Mouse (Mus musculus) B cell, adult 2 months (primary cell): Measurements from ENCODE around the gene Asb16.

Experiments used
- DNase-seq, 2 experiments: peaks; one replicate each; pipeline ENCODE4 v3.0.0; 2022

The Asb16 gene

GRCm38 (mm10) chr11:102288027-102288804 is 19.7 kb downstream of the Asb16 start:
- DNase-seq = no peak

GRCm38 (mm10) chr11:102288913-102289312 is 20.4 kb downstream of the Asb16 start:
- no peak for DNase-seq

GRCm38 (mm10) chr11:102289511-102290100 is 21.1 kb downstream of the Asb16 start:
- no peak for DNase-seq

- no peak for DNase-seq
Observed at GRCm38 (mm10) chr11:102290141-102290540, 21.6 kb downstream of the Asb16 start.

DNA sequence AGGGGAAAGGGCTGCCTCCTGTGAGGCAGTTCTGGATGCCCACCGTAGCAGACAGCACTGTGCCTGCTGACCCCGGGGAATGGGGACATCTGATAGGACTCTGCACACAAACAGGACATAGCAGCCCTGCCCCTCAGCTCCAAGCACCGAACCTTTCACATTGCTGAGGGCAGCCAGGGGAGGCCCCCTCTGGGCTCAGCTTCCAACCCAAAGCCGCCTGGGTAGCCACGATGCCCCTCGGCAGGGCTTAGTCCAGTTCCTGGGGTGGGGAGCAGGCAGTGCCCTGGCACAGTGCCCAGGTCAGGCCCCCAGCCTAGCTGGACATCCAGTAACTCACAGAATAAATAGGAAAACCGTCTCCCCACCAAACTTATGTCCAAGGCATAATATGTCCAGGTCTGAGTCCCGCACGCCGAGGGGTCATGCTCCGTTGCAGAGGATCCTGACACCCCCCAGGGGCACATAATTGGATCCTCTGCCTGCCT is 22.6 kb downstream of the Asb16 start:
- DNase-seq = no peak

DNA sequence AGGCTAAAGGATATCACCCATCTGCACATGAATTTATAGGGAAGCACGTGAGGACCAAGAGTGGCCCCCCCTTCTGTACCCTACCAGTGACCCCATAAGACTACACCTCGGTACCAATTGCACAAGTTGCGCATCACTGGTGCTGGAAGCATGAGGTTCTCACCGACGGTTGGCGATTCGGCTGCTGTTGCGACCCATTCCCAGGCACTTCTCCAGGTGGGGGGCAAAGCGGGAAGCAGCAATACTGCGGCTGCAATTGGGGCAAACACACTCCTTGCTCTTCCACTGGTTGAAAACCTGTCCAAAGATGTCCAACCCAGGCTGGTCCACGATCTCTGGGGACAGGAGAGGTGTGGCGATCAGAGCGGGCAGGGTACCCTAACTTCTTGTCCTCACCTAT is 25.4 kb downstream of the Asb16 start:
- no peak for DNase-seq

DNA sequence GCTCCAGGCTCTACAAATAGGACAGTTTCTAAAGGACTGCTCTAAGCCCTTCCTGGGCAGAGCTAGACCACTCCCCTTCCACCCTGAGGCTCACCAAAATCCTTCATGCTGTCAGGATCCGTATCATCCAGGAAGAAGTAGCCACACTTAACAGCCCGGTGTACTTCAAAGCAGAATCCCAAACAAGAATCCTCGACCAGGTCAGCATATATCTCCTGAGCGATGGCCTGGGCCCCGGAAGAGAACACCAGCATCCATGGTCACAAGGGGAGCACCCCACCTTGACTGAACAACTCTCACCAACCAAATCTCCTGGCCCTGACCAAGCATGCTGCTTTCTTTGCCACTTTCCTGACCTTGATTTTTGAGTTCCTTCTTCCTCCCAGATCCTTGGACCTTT is 25.9 kb downstream of the Asb16 start:
- no peak for DNase-seq

- no peak for DNase-seq
Observed at GRCm38 (mm10) chr11:102294887-102295597, 26.5 kb downstream of the Asb16 start.

- DNase-seq = peak; percentile 66 to 67
Observed at GRCm38 (mm10) chr11:102295598-102296471, 27.3 kb downstream of the Asb16 start.

- DNase-seq = peak; percentile 97
Observed at GRCm38 (mm10) chr11:102296491-102297472, 28.2 kb downstream of the Asb16 start, which contains the start of gene Atxn7l3. Gene Atxn7l3, minus strand, starts transcription at chr11:102296631.

GRCm38 (mm10) chr11:102297577-102298556 is 29.3 kb downstream of the Asb16 start:
- peak in 1 of 2 experiments; percentile 31 for DNase-seq

- DNase-seq = peak; percentile 81 to 84
Observed at GRCm38 (mm10) chr11:102299839-102300238, 31.3 kb downstream of the Asb16 start.

DNA sequence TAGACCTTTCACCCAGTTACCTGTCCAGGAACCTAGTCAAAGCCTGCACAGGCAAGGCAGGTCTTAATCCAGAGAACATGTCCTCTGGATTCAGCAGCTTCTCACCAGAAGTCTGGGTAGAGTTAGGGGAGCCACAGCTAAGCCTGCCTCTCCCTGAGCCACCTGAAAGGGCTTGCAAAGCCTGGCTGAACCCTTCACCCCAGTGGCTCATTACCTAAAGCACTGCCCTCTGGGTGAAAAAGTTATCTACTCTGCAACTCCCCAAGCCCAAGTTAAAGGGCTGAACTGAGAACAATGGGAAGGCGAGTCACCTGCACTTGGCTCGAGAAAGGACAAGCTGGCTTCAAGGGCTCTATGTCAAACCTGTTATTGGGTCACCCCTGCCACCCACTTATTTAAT is 35.6 kb downstream of the Asb16 start:
- DNase-seq = no peak

DNA sequence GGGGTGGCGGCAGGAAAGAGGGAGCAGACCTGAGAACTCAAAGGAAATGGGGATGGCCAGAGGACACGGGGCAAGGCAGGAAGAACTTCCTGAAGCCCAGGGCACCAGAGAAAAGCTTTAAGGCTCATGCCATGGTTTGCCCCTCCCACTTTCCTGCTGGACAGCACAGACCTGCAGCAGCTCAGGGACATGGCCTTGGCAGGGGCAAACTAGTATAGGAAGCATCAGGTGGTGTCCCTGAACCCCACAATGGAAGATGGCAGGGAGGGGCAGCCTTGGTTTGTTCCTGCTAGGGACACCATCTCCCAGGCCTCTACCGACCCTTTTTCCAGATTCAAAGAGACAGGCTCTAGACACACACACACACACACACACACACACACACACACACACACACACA is 36.8 kb downstream of the Asb16 start:
- no peak for DNase-seq

DNA sequence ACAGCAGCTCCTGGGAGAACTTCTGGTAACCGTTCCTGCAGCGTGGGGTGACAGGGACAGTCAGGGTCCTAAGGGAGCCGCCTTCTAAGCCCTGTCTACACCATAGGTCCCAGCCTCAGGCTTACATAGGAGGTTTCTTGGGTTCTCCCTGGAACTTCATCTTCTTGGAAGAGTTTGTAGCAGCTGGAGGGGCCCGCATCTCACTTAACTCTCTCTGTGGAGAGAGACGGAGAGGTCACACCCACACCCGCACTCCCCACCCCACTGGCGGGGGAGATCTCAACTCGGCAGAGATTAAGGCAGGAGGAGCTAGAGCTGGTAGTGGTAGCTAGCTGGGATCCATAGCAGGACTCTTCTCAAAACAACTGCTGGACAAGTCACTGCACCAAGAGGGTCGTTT is 39.6 kb downstream of the Asb16 start:
- DNase-seq = no peak

- peak; percentile 99 for DNase-seq
Observed at GRCm38 (mm10) chr11:102308979-102309378, 40.4 kb downstream of the Asb16 start.

- DNase-seq = peak in 1 of 2 experiments; percentile 16
Observed at GRCm38 (mm10) chr11:102309821-102310617, 41.5 kb downstream of the Asb16 start.

GRCm38 (mm10) chr11:102310768-102311695 is 42.5 kb downstream of the Asb16 start:
- DNase-seq = no peak
